Mouse (Mus musculus) mouse trophoblast stem cell (cell line): Measurements from ENCODE around the gene Slc7a15.
"Not testable (repeated sequence)": the region's sequence is repeated elsewhere in the genome, so short reads cannot be mapped to it uniquely, and the experiment has no call there.

ENCODE experiments used
- in situ Hi-C, 2 experiments: fragments of 300-500 bp; cut with MseI, MboI; formaldehyde crosslinking; loops; 2 replicates in 1 of 2; 3 replicates in 1 of 2; pipeline ENCODE4 v1.15.1; 2025

The Slc7a15 gene

GRCm38 (mm10) chr12:8559876-8560275 lies 39.0 kb downstream of the Slc7a15 start:
- in situ Hi-C loops, result not testable (repeated sequence)

GRCm38 (mm10) chr12:8556189-8556588 lies 42.7 kb downstream of the Slc7a15 start:
- in situ Hi-C loops, result no loop called here

- in situ Hi-C loops, result no loop called here
These were observed 43.4 kb downstream of the Slc7a15 start for GRCm38 (mm10) chr12:8555419-8555818.

- in situ Hi-C loops, result no loop called here
These were observed 51.5 kb downstream of the Slc7a15 start for GRCm38 (mm10) chr12:8547357-8547756.

GRCm38 (mm10) chr12:8546801-8547200 lies 52.1 kb downstream of the Slc7a15 start:
- in situ Hi-C loops, result no loop called here

DNA sequence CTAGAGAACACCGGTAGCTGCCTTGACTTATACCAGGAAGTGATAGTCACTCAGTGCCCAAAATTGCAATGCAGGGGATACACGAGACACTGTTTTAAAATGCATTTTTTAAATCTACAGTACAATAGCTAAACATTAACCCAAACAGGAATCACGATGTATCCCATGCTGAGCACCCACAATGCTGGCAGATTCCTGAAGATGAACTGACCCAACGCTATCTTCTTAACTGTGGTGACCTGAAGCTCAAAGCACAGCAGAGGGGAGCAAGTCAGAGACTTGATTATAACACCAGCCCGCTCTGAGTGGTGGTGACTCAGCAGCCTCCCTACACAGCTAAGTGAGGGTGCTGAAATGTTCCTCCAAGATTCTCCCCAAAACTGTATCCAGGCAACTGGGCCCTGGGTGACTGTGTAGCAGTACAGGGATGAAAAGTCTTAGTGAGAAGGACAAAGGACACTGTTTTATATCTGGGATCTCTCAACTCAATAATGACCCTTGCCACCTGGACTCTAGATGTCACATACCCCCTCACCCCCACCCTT lies 53.7 kb downstream of the Slc7a15 start:
- in situ Hi-C loops, result no loop called here

DNA sequence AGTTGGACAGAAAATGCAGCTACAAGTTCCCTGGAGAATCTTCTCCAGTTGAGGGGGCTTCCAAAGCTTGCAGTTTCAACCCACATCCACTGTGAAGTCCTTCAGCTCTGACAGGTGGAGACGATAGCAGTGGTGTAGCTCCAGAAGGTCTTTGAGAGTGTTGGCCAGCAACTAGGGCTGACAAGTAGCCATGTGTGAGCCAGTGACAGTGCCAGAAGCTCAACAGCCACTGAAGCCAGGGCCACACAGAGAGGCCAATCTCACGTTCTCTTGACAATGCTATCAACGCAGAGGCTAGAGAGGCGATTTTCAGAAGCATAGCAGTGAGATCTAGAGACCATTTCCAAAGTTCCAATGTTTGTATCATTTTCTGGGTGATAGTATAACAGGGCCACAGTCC lies 56.5 kb downstream of the Slc7a15 start:
- in situ Hi-C loops, result no loop called here

DNA sequence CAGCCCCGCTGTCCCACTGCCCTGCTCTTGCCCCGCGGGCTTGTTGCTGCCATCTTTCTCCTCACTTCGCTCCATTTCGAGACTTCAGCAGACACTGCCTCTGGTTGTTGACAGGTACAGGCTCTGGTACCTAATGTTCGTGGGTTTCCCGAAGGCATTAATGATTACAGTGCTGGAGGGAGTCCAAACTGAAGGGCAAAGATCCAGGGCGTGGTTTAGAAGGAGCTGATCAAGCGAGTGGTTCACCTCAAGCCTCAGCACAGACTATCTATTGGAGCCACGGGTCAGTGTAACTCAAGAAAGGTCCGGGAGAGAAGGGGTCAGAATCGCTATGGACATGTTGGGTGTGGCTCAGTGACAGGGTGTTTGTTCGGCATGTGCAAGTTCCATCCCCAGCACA lies 59.4 kb downstream of the Slc7a15 start:
- in situ Hi-C loops, result no loop called here

- in situ Hi-C loops, result no loop called here
These were observed 61.6 kb downstream of the Slc7a15 start for GRCm38 (mm10) chr12:8537291-8537690.

- in situ Hi-C loops, result no loop called here
These were observed 62.5 kb downstream of the Slc7a15 start for GRCm38 (mm10) chr12:8536221-8536965.

DNA sequence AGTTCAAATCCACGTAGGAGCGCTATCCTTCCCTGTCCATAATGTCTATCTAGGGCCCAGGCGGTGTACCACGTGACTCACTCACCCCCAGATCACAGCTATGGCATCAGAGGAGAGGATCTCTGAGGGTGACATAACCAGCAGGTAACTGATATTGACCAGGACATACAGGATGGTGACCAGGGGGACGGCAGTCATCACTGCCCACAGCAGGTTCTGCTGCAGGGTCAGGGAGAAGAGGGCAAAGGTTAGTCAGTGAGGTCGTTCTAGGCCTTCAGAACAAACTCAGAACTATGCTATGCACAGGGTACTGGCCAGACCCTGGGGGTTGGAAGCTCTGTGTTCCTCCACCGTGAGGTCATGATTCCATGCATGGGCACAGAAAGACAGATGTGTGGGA lies 63.3 kb downstream of the Slc7a15 start:
- in situ Hi-C loops, result no loop called here

DNA sequence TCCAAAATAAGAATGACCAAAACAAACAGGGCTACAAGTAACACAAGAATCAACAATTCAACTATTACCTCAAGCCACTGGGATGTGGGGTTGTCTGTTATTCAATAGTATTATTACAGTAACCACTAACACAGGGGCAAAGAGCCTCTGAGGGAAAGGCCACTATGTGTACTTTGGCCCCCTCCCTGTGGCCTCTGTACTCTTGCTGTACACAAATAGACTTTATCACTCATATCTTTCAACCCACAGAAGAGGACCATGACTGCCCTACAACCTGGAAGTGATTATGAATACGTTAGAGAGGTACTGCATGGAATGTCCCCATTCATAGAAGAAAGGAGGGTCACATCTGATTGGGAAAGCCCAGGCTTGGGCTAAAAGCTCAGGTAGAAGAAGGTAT lies 64.0 kb downstream of the Slc7a15 start:
- in situ Hi-C loops, result no loop called here

DNA sequence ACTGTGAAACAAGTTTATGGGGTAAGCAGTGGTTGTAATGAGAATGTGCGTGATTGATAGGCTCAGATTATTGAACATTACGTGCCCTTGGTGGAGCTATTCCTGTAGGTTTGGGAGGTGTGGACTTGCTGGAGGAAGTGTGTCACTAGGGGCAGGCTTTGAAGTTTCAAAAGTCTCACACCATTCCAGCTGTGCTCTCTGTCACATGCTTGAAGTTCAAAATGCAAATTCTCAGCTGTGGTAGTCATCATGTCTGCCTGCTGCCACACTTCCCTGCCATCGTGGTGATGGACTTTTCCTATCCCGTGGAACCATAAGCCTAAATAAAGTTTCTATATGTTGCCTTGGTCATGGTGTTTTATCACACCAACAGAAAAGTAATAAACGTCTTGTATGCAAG lies 71.1 kb downstream of the Slc7a15 start:
- in situ Hi-C loops, result no loop called here

GRCm38 (mm10) chr12:8527175-8527574 lies 71.7 kb downstream of the Slc7a15 start:
- in situ Hi-C loops, result no loop called here

DNA sequence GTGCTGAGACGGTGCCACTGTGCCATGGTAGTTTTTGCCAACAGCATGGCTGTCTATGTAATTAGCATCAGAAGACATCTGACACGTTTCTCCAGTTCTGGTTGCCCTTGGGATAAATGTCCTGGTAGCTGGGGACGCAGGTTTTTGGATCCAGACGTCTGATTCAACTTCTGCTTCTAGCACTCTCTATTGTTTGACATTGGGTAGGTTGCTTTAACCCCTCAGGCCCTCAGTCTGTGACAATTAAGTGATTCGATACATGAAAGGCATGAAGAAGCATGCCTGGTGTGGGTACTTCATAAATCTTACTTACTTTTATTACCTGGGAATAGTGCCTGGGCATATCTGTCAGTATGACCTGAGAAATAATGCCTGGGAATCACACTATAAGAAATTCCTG lies 74.8 kb downstream of the Slc7a15 start:
- in situ Hi-C loops, result loop anchor here in 1 of 2 experiments (25.0 kb wide), 1 partner anchor 462 kb away; no protein-coding TSS in a partner anchor

GRCm38 (mm10) chr12:8522711-8523110 lies 76.2 kb downstream of the Slc7a15 start:
- in situ Hi-C loops, result loop anchor here in 1 of 2 experiments (25.0 kb wide), 1 partner anchor 460 kb away; no protein-coding TSS in a partner anchor

DNA sequence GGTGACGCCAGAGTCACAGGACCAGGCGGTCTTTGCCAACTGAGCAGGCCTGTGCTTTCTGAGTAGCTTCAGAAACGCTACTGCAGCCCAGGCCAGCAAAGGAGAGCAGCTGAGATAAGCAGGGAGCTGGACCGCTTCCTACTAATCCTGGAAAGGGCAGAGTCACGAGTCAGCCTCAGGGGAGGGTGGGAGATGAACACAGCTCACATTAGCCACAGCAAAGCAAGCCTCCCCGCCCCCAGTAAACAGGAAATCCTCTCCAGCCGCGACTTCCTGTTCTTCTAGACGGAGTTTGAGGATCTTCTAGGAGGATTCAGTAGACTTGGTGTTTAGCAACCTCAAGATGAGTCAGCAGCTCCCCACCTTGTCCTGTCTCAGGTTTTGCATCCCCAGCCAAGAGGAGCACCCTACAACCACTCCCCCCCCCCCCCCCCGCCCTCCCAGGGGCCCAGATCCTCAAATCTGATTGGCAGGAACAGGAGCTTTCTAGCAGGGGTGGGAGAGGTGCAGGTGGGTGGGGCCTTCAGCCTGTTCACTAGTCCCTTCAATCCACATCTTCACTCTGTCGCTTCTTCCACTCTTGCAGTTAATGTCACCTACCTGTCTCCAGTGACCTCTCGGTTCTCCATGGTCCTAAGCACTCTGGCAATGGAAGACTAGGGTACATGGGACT lies 77.4 kb downstream of the Slc7a15 start:
- in situ Hi-C loops, result loop anchor here in 1 of 2 experiments (25.0 kb wide), 1 partner anchor 459 kb away; no protein-coding TSS in a partner anchor

GRCm38 (mm10) chr12:8519431-8520160 lies 79.3 kb downstream of the Slc7a15 start:
- in situ Hi-C loops, result loop anchor here in 1 of 2 experiments (25.0 kb wide), 1 partner anchor 457 kb away; no protein-coding TSS in a partner anchor

DNA sequence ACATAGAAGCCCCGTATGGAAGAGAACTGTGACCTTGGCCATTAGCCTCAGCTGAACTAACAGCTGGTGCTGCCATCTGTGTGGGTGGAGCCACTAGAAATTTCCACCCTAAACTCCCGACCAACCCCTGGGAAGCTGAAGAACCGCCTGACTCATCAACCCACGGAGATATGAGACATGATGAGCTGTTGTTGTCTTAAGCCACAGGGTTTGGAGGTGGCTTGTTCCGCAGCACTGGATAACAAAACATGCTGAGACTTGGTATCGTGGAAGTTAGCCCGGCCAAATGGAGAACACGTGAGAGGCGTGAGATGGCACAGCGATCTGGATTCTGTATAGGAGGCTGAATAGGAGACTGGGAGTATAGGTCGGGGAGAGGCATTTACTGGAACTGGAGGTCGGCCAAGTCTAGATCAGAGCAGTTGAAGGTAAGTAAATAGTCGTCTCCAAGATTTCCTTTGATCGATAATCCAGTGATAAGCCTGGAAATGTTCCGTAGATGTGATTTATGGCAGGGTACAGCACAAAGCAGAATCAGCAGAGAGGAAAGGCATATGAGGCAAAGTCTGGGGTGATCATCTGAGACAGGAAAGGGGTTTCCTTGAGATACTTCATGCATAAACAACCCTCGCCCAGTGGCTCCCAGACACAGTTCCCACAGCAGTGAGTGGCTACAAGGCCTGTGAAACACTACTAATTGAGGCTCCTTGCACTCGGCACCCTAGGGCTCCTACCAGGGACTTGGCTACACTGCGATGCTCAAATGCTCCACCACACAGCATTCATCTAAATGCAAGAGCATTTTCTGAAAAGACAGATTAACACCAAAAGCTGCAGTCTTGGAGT lies 87.6 kb downstream of the Slc7a15 start:
- in situ Hi-C loops, result loop anchor here in 1 of 2 experiments (25.0 kb wide), 1 partner anchor 449 kb away; no protein-coding TSS in a partner anchor

GRCm38 (mm10) chr12:8510317-8510988 lies 88.4 kb downstream of the Slc7a15 start:
- in situ Hi-C loops, result loop anchor here in 1 of 2 experiments (25.0 kb wide), 1 partner anchor 448 kb away; no protein-coding TSS in a partner anchor
